Mouse (Mus musculus) kidney, postnatal 0 days (tissue): ENCODE results near the gene H2-DMb1. TPM values are rescaled to one million over a fixed set of nuclear protein-coding genes. Genes with fewer than 3 reads are reported as not detected.

Source experiments
- ATAC-seq: fragments of 200-750 bp; cut with Nextera tagmentation; replicated peaks from 2 replicates; pipeline ENCODE4 v1.8.0; 2017; ENCODE audit warnings: low read depth, moderate number of reproducible peaks, moderate TSS enrichment, moderate library complexity; ENCODE audit not compliant: low FRiP score
- DNase-seq: peaks from one replicate; pipeline ENCODE4 v3.0.0-alpha.2; 2016; ENCODE audit warnings: low spot score
- H3K27ac ChIP-seq: fragments of 300-500 bp; sonication (generic); 2 replicates; pipeline ENCODE4 v1.5.1; 2014; ENCODE audit warnings: mild to moderate bottlenecking
- H3K27me3 ChIP-seq: fragments of 300-500 bp; sonication (generic); 2 replicates; pipeline ENCODE4 v1.6.1; 2014; ENCODE audit warnings: low read length, mixed read lengths; ENCODE audit not compliant: insufficient read depth
- H3K36me3 ChIP-seq: fragments of 300-500 bp; sonication (generic); 2 replicates; pipeline ENCODE4 v1.6.1; 2014; ENCODE audit warnings: low read length, mixed read lengths; ENCODE audit not compliant: insufficient read depth
- H3K4me1 ChIP-seq: fragments of 300-500 bp; sonication (generic); replicated peaks from 2 replicates; pipeline ENCODE4 v1.6.1; 2014; ENCODE audit warnings: antibody characterized with exemption, low read length, mixed read lengths; ENCODE audit not compliant: insufficient read depth
- H3K4me2 ChIP-seq: fragments of 300-500 bp; sonication (generic); 2 replicates; pipeline ENCODE4 v1.6.1; 2014; ENCODE audit warnings: mild to moderate bottlenecking, low read length, moderate library complexity, mixed read lengths
- H3K4me3 ChIP-seq: fragments of 300-500 bp; sonication (generic); replicated peaks from 2 replicates; pipeline ENCODE4 v1.5.1; 2014; ENCODE audit warnings: low read depth, low read length
- H3K9ac ChIP-seq: fragments of 300-500 bp; sonication (generic); 2 replicates; pipeline ENCODE4 v1.6.1; 2014; ENCODE audit warnings: low read depth, low read length
- H3K9me3 ChIP-seq: fragments of 300-500 bp; sonication (generic); replicated peaks from 2 replicates; pipeline ENCODE4 v1.6.1; 2016; ENCODE audit warnings: low read length, inconsistent platforms, mixed read lengths
- CTCF ChIP-seq: IDR thresholded peaks from 2 replicates; pipeline ENCODE4 v1.5.1; 2016; ENCODE audit warnings: antibody characterized with exemption, low read depth, mild to moderate bottlenecking, moderate library complexity
- WGBS: fragments of 180-500 bp; shearing (Covaris S2); extraction: QIAGEN DNeasy Blood & Tissue Kit; methylation state at CpG from one replicate; pipeline ENCODE4 v1.1.7; 2014; 5-methylcytosine and 5-hydroxymethylcytosine counted together
- polyA plus RNA-seq: library from polyadenylated mRNA; unstranded; fragments of >200 nt; fragmentation: Nextera tagmentation; extraction: Ambion mirVana; gene quantifications from 2 replicates; pipeline ENCODE4 v1.2.1, GENCODE M21; 2015

The H2-DMb1 gene
- polyA plus RNA-seq, 1 experiment from 2014 or later: 12.9 TPM

- Histone ChIP-seq H3K9me3 (no peaks in the 10 kb centered on the region), H3K27ac (peak overlapping the region; percentile 81), H3K9ac (peak overlapping the region; percentile 88), H3K27me3 (no peaks in the 10 kb centered on the region), H3K36me3 (peaks cover 35% of the 10 kb centered on the region), H3K4me1 (peaks cover 5% of the 10 kb centered on the region), H3K4me2 (peak overlapping the region; percentile 83), H3K4me3 (peak overlapping the region; percentile 95)
- WGBS: 0% methylated on average over 37 of the region's 38 CpGs
- TF ChIP-seq CTCF: no peak
- ATAC-seq (peak; percentile 23; the same call in 1 of the 2 replicates), DNase-seq (no peak)
These were observed 34.0 kb upstream of the H2-DMb1 start for GRCm38 (mm10) chr17:34118873-34119248.

DNA sequence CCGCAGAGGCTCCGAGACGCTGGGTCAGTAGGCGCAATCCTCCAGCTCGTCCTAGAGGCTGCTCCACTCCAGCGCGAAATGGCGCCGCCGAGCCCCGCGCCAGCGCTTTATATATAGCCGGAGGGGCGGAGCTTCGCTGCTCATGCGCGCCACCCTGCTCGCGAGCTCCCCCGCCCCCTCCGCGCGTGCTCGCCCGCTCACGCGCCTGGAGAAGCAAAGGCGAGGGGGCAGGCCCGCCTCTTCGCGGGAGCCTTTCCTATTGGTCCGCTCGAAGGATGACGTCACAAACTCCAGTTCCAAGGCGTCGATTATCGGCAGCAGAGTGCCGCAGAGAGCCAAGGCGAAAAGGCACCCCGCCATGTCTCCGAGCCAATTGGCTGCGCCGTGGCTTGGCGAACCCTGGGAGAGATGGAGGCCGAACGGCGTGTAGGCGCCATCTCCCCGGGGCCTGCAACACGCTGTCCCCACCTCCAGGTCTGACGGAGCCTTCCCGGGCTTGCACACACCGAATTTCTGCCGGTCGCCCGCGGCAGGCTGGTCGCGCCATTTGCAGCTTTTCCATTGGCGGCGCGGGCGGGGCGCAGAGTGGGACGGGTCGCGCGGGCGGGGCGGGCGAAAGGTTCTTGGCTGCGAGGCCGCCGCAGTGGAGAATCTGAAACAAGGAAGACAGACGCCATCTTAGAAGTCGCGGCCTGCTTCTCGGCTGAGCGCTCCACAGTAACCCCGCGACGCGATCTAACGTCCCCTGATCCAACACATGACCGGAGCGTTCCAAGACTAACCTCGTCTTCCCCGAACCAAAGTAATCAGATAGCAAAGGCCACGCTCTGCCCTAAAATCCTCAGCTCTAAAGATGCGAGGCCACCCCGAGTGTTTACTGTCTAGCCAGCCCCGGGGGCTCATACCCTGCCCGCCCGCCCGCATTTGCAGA lies 33.4 kb upstream of the H2-DMb1 start, which contains the start of gene H2-DMa:
Gene H2-DMa, plus strand, starts transcription at position 293 of the 931 bp plus-strand sequence.
- H3K4me3 ChIP-seq: peak within 1 kb of the TSS; percentile 95
- DNase-seq (peak; percentile 99), ATAC-seq (peak; percentile 73)
- WGBS: 1% methylated on average over 96 of the region's 96 CpGs
- peak within 1 kb of the TSS; percentile 95 for H3K4me2 ChIP-seq
- no peaks in the 10 kb centered on the region for H3K27me3 ChIP-seq
- peak; percentile 4; the same call in 1 of the 2 replicates for TF ChIP-seq CTCF
- H3K4me1 ChIP-seq: peaks cover 5% of the 10 kb centered on the region
- H3K36me3 ChIP-seq: peaks cover 28% of the 10 kb centered on the region
- no peaks in the 10 kb centered on the region for H3K9me3 ChIP-seq
- peak within 1 kb of the TSS; percentile 100 for H3K27ac ChIP-seq
- H3K9ac ChIP-seq: peak within 1 kb of the TSS; percentile 97

- H3K9ac ChIP-seq: peak overlapping the region; percentile 97
- H3K4me2 ChIP-seq: peak overlapping the region; percentile 95
- TF ChIP-seq CTCF: no peak
- no peaks in the 10 kb centered on the region for H3K9me3 ChIP-seq
- no peaks in the 10 kb centered on the region for H3K27me3 ChIP-seq
- DNase-seq: peak; percentile 93
- H3K27ac ChIP-seq: peak overlapping the region; percentile 100
- H3K4me3 ChIP-seq: peak overlapping the region; percentile 95
- H3K36me3 ChIP-seq: peaks cover 21% of the 10 kb centered on the region
- ATAC-seq: 0 out of 2 replicates have a peak, but pooled peaks have one; percentile 3
- 0% methylated on average over 39 of the region's 42 CpGs for WGBS
- peaks cover 4% of the 10 kb centered on the region; the same call in 1 of the 2 replicates for H3K4me1 ChIP-seq
These were observed 32.6 kb upstream of the H2-DMb1 start for GRCm38 (mm10) chr17:34120180-34120723.

DNA sequence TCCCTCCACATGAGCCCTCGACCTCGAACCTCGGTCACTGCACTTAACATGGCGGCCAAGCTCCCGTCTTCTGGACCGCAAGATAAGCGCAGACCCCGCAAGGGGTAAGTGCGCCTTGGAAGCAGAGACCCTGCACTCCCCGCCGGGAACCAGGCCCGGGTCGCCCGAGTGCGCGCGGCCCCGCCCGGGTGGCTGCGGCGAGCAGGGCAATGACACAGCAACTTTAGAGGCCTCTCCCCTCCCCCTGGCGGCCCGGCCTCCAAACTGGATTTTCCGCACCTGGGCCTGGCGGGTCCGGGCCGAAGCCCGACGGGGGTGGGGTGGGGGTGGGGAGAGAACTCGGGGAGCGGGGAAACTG lies 32.1 kb upstream of the H2-DMb1 start:
- H3K27me3 ChIP-seq: no peaks in the 10 kb centered on the region
- H3K9ac ChIP-seq: peak overlapping the region; percentile 97
- 0 out of 2 replicates have a peak, but pooled peaks cover 4% of the 10 kb centered on the region for H3K4me1 ChIP-seq
- H3K4me3 ChIP-seq: peak overlapping the region; percentile 95
- 0 out of 2 replicates have a peak, but pooled peaks have one; percentile 29 for TF ChIP-seq CTCF
- H3K9me3 ChIP-seq: no peaks in the 10 kb centered on the region
- WGBS: 1% methylated on average over 31 of the region's 31 CpGs
- no peak for DNase-seq
- peaks cover 16% of the 10 kb centered on the region for H3K36me3 ChIP-seq
- ATAC-seq: peak; percentile 29
- peak overlapping the region; percentile 100 for H3K27ac ChIP-seq
- H3K4me2 ChIP-seq: peak overlapping the region; percentile 95

- Histone ChIP-seq H3K9ac (peak overlapping the region; percentile 97), H3K4me2 (peak overlapping the region; percentile 95), H3K27ac (peak overlapping the region; percentile 100), H3K36me3 (peaks cover 12% of the 10 kb centered on the region), H3K9me3 (no peaks in the 10 kb centered on the region), H3K27me3 (no peaks in the 10 kb centered on the region), H3K4me1 (0 out of 2 replicates have a peak, but pooled peaks cover 4% of the 10 kb centered on the region), H3K4me3 (peak overlapping the region; percentile 95)
- TF ChIP-seq CTCF: no peak
- WGBS: under 1% methylated on average over 31 of the region's 35 CpGs
- peak; percentile 72 for ATAC-seq
- peak; percentile 99 for DNase-seq
These were observed 31.5 kb upstream of the H2-DMb1 start for GRCm38 (mm10) chr17:34121172-34121878.

DNA sequence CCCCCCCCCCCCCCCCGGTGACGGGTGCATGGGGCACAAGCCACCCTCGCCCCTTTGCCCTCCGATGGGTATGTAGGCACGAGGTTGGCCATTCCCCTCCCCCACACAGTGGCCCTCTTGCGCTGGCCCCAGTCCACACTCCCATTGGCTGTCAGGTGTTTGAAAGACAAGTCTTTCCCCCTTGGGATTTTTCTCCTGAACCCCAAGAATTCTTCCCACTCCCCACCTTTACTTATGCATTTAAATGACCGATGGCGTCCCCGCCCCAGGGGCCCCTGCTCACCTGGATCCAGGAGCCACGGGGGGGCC lies 31.0 kb upstream of the H2-DMb1 start:
- Histone ChIP-seq H3K36me3 (peaks cover 7% of the 10 kb centered on the region), H3K27me3 (no peaks in the 10 kb centered on the region), H3K9me3 (no peaks in the 10 kb centered on the region), H3K4me1 (peaks cover 4% of the 10 kb centered on the region; the same call in 1 of the 2 replicates), H3K9ac (peak overlapping the region; percentile 97), H3K27ac (peak overlapping the region; percentile 100), H3K4me3 (peak overlapping the region; percentile 95), H3K4me2 (peak overlapping the region; percentile 95)
- WGBS: 3% methylated on average over 6 of the region's 10 CpGs
- no peak for TF ChIP-seq CTCF
- ATAC-seq: peak; percentile 4; the same call in 1 of the 2 replicates
- peak; percentile 70 for DNase-seq
